Mouse (Mus musculus) liver, adult 2 months (tissue): Measurements from ENCODE around the gene Psg16. TPM values are rescaled to one million over a fixed set of nuclear protein-coding genes. Genes with fewer than 3 reads are reported as not detected.

Experiments
- DNase-seq: peaks from one replicate; pipeline ENCODE4 v3.0.0-alpha.2; 2011; ENCODE audit warnings: low read depth, low spot score; ENCODE audit errors: extremely low read depth
- H3K27ac ChIP-seq: fragments of 200-500 bp; replicated peaks from 2 replicates; pipeline ENCODE4 v1.5.1; 2012; ENCODE audit warnings: low read depth, mild to moderate bottlenecking, control low read depth, inconsistent platforms, low read length; ENCODE audit not compliant: insufficient read depth
- H3K27me3 ChIP-seq: fragments of 200-500 bp; 2 replicates; pipeline ENCODE4 v1.6.1; 2012; ENCODE audit warnings: mild to moderate bottlenecking, moderate library complexity, low read length, inconsistent platforms; ENCODE audit not compliant: control insufficient read depth, insufficient read depth
- H3K36me3 ChIP-seq: fragments of 200-500 bp; 2 replicates; pipeline ENCODE4 v1.6.1; 2012; ENCODE audit warnings: low read length, inconsistent platforms; ENCODE audit not compliant: control insufficient read depth, insufficient read depth
- H3K4me1 ChIP-seq: fragments of 200-500 bp; 2 replicates; pipeline ENCODE4 v1.6.1; 2011; ENCODE audit warnings: low read length; ENCODE audit not compliant: control insufficient read depth, insufficient read depth
- H3K4me3 ChIP-seq: fragments of 200-500 bp; 2 replicates; pipeline ENCODE4 v1.5.1; 2011; ENCODE audit warnings: low read depth, mild to moderate bottlenecking, control low read depth, low read length, moderate library complexity; ENCODE audit not compliant: insufficient read depth
- H3K79me2 ChIP-seq: fragments of 200-500 bp; 2 replicates; pipeline ENCODE4 v1.6.1; 2012; ENCODE audit warnings: inconsistent platforms, mild to moderate bottlenecking, low read length, moderate library complexity; ENCODE audit not compliant: control insufficient read depth, insufficient read depth
- H3K9ac ChIP-seq: fragments of 200-500 bp; 2 replicates; pipeline ENCODE4 v1.6.1; 2012; ENCODE audit warnings: low read depth, mild to moderate bottlenecking, control low read depth, inconsistent platforms, low read length
- CTCF ChIP-seq: fragments of 200-500 bp; IDR thresholded peaks from 2 replicates; pipeline ENCODE4 v1.5.1; 2011; ENCODE audit warnings: low read depth, low read length, control low read depth
- POLR2A ChIP-seq: fragments of 200-500 bp; IDR thresholded peaks from 2 replicates; pipeline ENCODE4 v1.6.1; 2011; ENCODE audit warnings: low read length, control low read depth; ENCODE audit not compliant: insufficient read depth; ENCODE audit errors: extremely low read depth
- WGBS: fragments of 180-500 bp; shearing (Covaris S2); methylation state at CpG from one replicate; pipeline ENCODE4 v1.1.7; 2018; 5-methylcytosine and 5-hydroxymethylcytosine counted together
- polyA plus RNA-seq: library from polyadenylated mRNA; depleted of rRNA; stranded (reverse); fragments of >200 nt; gene quantifications from 2 replicates; pipeline ENCODE4 v1.2.3, GENCODE M21; 2012
- total RNA-seq: library from RNA; depleted of rRNA; stranded (reverse); fragments of >200 nt; gene quantifications from 2 replicates; pipeline ENCODE4 v1.2.3, GENCODE M21; 2014

Psg16 gene
- total and polyA plus RNA-seq, 2 experiments: not detected

- Histone ChIP-seq H3K27ac (peak overlapping the region; percentile 80), H3K27me3 (peaks cover 9% of the 10 kb centered on the region; the same call in 1 of the 2 replicates), H3K36me3 (no peaks in the 10 kb centered on the region), H3K4me1 (peaks cover 5% of the 10 kb centered on the region; the same call in 1 of the 2 replicates), H3K79me2 (no peaks in the 10 kb centered on the region), H3K9ac (0 out of 2 replicates have a peak overlapping the region, but pooled peaks have one; percentile 25), H3K4me3 (no peak overlapping the region; the same call in 1 of the 2 replicates)
- WGBS: 25% methylated on average over 16 of the region's 16 CpGs
- peak; percentile 29 for DNase-seq
- TF ChIP-seq CTCF (0 out of 2 replicates have a peak, but pooled peaks have one; percentile 10), POLR2A (0 out of 2 replicates have a peak, but pooled peaks have one; percentile 3)
Observed at GRCm38 (mm10) chr7:17058071-17058689, 15.7 kb upstream of the Psg16 start.

GRCm38 (mm10) chr7:17058816-17059462 lies 14.9 kb upstream of the Psg16 start:
- Histone ChIP-seq H3K4me3 (no peak overlapping the region), H3K27ac (peak overlapping the region; percentile 80), H3K27me3 (peaks cover 9% of the 10 kb centered on the region; the same call in 1 of the 2 replicates), H3K4me1 (peaks cover 5% of the 10 kb centered on the region; the same call in 1 of the 2 replicates), H3K9ac (0 out of 2 replicates have a peak overlapping the region, but pooled peaks have one; percentile 25), H3K36me3 (no peaks in the 10 kb centered on the region), H3K79me2 (no peaks in the 10 kb centered on the region)
- 29% methylated on average over 8 of the region's 8 CpGs for WGBS
- DNase-seq: no peak
- TF ChIP-seq POLR2A (no peak), CTCF (no peak)

GRCm38 (mm10) chr7:17059463-17059844 lies 14.4 kb upstream of the Psg16 start:
- Histone ChIP-seq H3K79me2 (no peaks in the 10 kb centered on the region), H3K27me3 (peaks cover 9% of the 10 kb centered on the region; the same call in 1 of the 2 replicates), H3K27ac (peak overlapping the region; percentile 46), H3K36me3 (no peaks in the 10 kb centered on the region), H3K4me3 (no peak overlapping the region), H3K4me1 (peaks cover 5% of the 10 kb centered on the region; the same call in 1 of the 2 replicates), H3K9ac (no peak overlapping the region)
- DNase-seq: no peak
- 86% methylated on average over 3 of the region's 3 CpGs for WGBS
- no peak for TF ChIP-seq CTCF
- TF ChIP-seq POLR2A: no peak

- Histone ChIP-seq H3K79me2 (no peaks in the 10 kb centered on the region), H3K4me1 (peaks cover 5% of the 10 kb centered on the region; the same call in 1 of the 2 replicates), H3K4me3 (peak overlapping the region; percentile 33), H3K36me3 (no peaks in the 10 kb centered on the region), H3K9ac (no peak overlapping the region; the same call in 1 of the 2 replicates), H3K27ac (peak overlapping the region; percentile 56), H3K27me3 (peaks cover 9% of the 10 kb centered on the region; the same call in 1 of the 2 replicates)
- 19% methylated on average over 9 of the region's 9 CpGs for WGBS
- no peak for TF ChIP-seq CTCF
- TF ChIP-seq POLR2A: no peak
- peak; percentile 54 for DNase-seq
Observed at GRCm38 (mm10) chr7:17060031-17060781, 13.6 kb upstream of the Psg16 start.

- Histone ChIP-seq H3K27ac (peak overlapping the region; percentile 56; the same call in 1 of the 2 replicates), H3K79me2 (no peaks in the 10 kb centered on the region), H3K36me3 (no peaks in the 10 kb centered on the region), H3K4me3 (peak overlapping the region; percentile 33), H3K27me3 (peaks cover 7% of the 10 kb centered on the region; the same call in 1 of the 2 replicates), H3K4me1 (peaks cover 5% of the 10 kb centered on the region; the same call in 1 of the 2 replicates), H3K9ac (no peak overlapping the region; the same call in 1 of the 2 replicates)
- 65% methylated on average over 21 of the region's 22 CpGs for WGBS
- no peak for DNase-seq
- no peak for TF ChIP-seq POLR2A
- TF ChIP-seq CTCF: peak; percentile 30; the same call in 1 of the 2 replicates
Observed at GRCm38 (mm10) chr7:17060782-17061605, 12.8 kb upstream of the Psg16 start.
